Mouse (Mus musculus) layer of hippocampus, adult 8-10 months (tissue): Measurements from ENCODE around the gene Zdhhc22. TPM values are rescaled to one million over a fixed set of nuclear protein-coding genes. Genes with fewer than 3 reads are reported as not detected.

ENCODE experiments used
- DNase-seq, 2 experiments: peaks; one replicate each; pipeline ENCODE4 v3.0.0; 2022; ENCODE audit warnings: low spot score in 2 of 2
- total RNA-seq, 4 experiments: library from RNA; stranded (reverse); gene quantifications; 2 replicates each; pipeline ENCODE4 v1.2.4; 2022

Gene Zdhhc22
- total RNA-seq: 10 to 100 TPM; 12.3 to 18.3 (median 13.7) TPM

DNA sequence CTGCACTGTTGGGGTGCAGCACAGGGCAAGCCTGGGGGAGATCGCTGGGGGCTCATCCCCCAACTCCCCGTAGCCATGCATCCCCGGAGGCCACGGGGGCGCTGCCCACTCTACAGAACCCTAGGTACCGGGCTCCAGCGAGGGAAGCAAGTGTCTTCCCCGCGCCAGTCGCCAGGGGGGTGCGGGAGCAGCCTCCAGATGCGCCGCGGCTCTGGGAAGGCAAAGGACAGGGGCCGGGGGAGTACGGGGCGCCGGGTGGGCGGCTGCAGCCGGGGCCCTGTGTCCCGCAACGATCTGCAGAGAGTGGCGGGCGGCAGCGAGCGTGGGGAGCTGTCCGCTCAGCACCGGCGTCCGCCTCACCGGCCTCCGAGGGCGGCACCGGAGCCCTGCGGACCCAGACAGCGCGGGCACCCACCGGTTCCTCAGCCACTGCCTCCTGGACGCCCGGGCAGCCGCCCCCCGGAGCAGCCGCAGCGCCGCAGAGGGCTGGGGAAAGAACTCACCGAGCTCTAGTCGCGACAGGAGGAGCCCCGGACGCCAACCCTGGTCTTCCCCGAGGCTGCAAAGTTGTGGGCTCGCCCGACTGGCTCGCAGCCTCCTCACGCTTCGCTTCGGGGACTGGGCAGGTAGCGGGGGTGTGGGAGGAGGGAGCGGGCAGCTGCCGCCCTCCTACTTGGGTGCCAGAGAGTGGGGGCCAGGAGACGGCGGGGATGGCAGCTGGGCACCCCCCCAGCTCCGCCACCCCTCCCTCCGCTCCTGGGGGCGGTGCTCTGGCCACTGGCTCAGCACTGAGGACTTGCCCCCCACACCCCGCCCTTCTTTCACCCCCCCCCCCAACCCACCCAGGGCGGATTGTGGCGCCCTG lies at the start of gene Zdhhc22:
Zdhhc22 (minus strand) TSS at position 541 of the 865 bp plus-strand sequence.
- no peak for DNase-seq

DNA sequence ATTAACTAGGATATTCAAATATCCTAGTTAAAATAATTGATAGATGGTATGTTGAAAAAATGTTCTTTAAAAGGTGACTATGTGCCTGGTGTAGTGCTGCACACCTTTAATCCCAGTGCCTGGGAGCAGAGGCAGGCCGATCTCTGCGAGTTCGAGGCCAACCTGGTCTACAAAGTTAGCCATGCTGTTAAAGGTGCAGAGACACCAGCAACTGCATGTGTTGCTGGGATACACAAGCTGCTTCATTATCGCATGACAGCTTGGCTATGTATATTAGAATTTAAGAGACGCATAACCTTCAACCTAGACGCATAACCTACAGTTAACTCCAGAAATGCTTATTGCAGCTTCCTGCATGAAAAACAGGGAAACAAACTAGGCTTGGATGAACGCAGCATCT lies 46.4 kb upstream of the Zdhhc22 start:
- DNase-seq: no peak

DNA sequence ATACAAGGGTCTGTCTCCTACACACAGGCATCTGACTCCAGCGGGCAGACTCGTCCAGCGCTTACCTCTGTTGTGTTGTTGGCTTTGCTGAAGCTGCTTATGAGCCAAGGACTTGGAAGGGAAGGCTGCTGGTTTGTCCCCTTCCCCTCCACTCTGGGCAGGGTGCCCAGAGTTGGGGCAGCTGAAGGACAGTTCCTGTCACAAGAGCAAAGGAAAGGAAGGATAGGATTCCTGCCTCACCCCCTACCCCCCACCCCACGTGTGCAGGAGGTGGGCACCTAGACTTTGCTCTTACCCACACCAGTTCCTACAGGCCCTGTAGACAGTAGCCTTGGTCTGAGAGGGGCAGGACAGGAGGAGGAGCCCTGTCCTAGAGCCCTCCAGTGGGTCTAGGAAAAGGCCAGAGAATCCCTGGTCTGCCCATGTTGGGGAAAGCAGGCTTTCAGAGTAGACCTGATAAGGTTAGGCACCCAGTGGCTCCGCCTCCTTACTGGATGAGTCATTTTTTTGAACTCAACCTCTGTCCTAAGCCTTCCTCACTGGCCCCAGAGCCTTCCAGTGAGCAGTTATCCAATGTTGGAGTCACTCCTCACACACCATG lies 41.0 kb upstream of the Zdhhc22 start:
- DNase-seq: no peak

DNA sequence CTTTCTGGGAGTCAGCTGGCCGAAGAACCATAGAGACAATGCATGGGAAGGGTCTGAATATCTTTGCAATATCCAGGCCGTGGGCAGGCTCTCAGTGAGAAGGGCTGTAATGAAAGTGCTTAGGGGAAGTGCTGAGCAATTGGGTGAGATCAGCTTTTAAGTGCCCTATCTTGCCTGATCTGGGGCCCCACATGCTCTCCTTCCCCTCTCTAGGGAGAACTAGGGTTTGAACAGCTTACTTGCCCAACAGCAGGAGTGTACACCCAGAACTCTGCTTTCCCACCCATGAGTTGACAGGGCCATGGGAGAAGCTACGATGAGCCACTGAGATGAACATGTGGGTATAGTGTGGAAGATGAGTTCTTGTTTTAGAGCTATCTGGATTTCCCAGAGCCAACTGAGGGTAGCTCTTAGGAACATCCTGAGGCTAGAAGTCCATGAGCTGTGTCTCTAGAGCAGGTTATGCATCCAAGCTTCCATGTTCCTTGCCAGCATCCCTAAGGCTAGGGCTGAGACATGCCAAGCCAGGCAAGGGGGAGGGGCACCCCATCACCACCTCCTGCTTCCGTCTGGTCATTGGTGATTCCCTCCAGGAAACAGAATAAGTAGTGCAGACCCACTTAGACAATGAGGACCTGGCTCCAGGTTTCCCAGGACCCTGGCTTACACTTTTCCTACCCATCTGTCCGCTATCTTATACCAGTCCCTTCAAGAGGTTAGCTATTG lies 39.2 kb upstream of the Zdhhc22 start:
- no peak for DNase-seq

DNA sequence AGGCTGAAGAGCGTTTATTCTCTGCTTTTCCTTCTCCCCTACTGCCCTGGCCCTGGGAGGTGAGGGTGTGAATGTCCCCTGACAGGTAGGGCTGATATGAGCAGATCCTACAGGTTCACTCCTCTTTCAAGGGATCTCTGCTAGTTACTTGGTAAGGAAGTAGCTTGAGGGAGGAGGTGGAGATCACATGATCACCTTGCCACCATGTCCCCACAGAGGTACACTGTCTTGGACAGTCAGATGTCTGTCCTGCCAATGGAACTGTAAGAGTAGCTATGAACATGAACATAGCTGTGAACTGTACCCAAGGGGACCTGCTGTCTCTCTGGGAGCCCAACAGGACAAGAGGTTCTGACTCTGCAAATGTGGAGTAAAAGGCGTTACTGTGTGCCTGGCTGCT lies 37.8 kb upstream of the Zdhhc22 start:
- DNase-seq: no peak

- no peak for DNase-seq
These were observed 37.2 kb upstream of the Zdhhc22 start for GRCm38 (mm10) chr12:87027391-87027790.

DNA sequence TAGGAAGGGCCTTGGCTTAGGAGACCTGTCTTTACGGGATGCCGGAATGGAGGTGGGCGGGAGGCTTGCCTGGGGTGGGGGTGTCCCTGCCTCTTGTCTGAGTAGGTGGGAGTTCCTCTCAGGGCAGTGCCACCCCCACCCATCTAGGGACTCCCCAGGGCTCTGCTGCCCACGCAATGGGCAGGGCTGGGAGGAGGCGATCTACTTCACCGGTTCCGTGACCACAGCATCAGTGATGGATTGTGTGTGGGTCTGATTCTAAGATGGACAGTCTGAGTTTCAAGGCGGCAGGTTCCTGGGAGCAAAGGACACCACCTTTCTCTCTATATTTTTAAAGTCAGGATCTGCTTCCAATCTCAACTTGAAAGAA lies 36.6 kb upstream of the Zdhhc22 start:
- DNase-seq: no peak

DNA sequence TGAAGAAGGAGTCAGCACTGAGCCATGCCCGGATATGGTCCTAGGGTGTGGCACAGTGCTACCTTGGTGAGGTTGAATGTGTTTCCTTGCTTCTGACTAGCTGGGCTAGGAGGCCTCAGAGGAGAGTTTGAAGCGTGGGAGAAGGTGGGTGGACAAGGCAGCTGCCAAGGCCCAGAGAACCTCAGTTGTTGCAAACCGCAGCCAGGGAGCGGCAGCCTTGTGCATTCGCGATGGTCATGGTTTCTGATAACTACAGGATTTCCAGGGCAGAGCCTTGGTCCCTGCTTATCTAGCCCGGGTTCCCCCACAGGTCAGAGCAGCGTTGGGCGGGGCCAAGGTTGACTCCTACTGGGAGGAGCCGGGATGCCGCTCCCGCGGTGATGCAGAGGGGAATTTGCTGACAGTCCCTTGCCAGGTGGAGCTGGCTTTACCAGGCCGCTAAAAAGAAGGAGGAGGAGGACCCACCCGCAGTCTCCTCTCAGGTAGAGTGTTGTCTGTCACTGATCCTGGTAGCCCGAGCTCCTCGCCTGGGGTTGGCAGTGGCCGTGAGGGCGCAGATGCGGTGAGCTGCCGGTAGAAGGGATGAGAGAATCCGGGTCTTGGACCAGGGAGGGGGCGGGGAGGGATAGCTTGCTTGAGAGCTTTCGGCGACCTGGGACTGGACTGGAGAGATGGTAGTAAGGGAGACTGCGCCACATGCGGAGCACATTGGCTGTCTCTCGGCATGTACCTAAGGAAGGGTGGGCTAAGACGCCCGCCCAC lies 36.1 kb upstream of the Zdhhc22 start:
- peak; percentile 44 to 65 for DNase-seq

GRCm38 (mm10) chr12:87023456-87023855 lies 33.2 kb upstream of the Zdhhc22 start:
- no peak for DNase-seq

GRCm38 (mm10) chr12:87022006-87022405 lies 31.8 kb upstream of the Zdhhc22 start:
- no peak for DNase-seq

DNA sequence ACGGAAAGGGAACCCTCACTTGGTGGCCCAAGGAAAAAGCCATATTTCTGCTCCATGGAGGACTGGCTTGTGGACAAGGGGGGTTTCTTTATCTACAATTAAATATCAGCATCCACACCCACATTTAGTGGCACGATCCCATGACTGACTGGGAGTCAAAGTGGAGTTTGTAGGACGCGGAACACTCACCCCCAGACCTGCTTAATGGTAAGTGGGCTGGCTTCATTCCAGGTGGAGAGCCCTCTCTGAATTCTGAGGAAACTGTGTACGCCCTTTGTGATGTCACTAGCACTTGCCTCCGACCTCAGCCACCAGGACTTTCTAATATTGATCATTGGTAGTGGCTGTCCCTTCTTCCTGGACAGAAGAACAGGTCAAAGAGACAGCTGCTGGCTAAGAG lies 30.8 kb upstream of the Zdhhc22 start, which contains the start of gene Tmem63c:
Tmem63c (plus strand) TSS at position 301 of the 400 bp plus-strand sequence.
- DNase-seq: no peak

- DNase-seq: no peak
These were observed 28.5 kb upstream of the Zdhhc22 start for GRCm38 (mm10) chr12:87018756-87019155.

DNA sequence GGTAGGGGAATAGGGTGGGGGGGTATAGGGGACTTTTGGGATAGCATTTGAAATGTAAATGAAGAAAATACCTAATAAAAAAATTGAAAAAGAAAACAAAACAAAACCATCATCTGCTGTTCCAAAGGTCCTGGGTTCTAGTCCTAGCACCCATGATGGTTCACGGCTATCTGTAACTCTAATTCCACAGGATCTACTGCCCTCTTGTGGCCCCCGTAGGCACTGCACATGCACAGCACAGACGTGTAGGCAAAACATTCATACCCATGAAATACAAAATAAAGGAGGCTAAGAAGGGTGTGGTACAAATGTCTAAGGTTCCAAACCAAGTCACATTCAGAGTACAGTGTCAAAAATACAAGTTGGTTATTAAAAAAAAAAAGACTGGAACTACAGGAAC lies 26.8 kb upstream of the Zdhhc22 start:
- no peak for DNase-seq

DNA sequence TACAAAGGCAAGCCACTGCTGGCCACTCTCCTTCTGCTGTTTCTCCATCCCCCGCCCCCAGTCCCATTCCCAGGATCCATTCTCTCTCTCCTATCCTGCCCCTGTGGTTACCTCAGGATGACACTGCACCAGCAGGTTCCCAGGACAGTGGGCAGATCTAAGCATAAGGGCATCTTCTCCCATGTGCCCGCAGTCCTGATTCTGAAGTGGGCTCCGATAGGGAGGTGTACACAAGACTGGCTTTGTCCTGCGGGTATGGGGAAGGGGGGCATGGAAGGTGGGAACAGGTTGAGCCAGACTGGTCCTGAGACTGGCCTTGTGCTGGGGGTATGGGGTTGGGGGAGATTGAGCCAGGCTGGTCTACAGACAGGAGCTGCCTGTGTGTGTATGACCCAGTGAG lies 14.4 kb upstream of the Zdhhc22 start:
- no peak for DNase-seq

DNA sequence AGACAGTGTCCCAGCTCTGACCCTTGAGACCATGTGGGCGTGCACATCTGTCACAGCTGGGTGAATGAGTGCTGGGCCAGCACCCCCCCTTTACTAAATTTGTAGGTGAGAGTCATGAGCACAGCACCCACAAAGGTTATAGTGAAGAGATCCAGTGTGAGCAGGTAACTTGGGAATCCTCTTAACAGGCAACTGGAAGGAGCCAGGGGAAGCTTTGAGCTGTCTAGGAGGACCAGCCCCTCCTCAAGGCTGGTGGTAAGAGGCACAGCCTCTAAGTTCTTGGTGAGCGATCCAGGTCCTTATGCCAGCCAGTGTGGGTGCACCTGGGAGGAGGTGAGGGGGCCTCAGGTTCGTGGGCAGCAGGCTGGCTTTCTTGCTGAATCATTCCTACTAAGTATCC lies 13.4 kb upstream of the Zdhhc22 start:
- DNase-seq: no peak

GRCm38 (mm10) chr12:87002815-87003214 lies 12.6 kb upstream of the Zdhhc22 start:
- no peak for DNase-seq

- no peak for DNase-seq
These were observed 12.0 kb upstream of the Zdhhc22 start for GRCm38 (mm10) chr12:87002209-87002608.

GRCm38 (mm10) chr12:87000840-87001176 lies 10.6 kb upstream of the Zdhhc22 start:
- no peak for DNase-seq

GRCm38 (mm10) chr12:87000151-87000839 lies 10.1 kb upstream of the Zdhhc22 start:
- DNase-seq: no peak

DNA sequence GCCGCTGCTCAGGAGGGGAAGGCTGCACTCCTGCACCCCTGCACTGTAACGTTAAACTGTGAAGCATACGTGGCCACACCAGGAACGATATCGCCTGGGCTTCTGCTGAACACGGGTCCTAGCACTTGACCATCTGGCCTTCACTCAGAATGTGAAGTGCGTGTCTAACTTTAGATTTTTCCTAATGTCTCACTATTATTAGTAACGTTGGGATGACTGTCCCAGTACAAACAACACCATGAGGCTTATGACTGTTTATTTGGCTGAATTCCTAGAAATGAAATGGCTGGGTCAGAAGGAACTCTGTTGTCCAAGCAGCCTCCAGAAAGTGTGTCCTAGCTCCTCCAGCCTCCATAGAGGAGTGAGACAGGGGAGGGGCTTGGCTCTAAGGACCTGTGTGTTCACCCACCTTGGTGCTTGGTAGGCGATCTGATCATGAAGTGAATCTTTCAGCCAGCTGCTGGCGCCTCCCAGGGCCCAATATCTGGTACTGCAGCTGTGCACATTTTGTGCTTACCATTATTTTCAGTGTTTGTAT lies 9.1 kb upstream of the Zdhhc22 start:
- DNase-seq: no peak

DNA sequence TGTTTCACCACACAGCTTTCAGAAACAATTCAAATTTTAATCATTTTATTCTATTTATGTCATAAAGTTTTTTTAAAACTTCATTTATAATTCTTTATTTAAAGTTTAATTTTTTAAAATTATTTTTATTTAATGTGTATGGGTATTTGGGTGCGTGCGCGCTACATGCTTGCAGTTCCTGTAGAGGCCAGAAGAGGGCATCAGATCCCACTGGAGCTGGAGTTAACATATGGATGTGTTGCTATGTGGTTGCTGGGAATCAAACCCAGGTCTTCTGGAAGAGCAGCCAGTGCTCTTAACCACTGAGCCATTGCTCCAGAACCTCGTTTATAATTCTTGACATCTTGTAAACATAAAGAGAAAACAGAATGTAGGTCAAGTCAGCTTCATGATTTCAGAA lies 8.5 kb upstream of the Zdhhc22 start:
- no peak for DNase-seq
